Mouse (Mus musculus): ENCODE data around the gene Nr1h4.

GRCm38 (mm10) chr10:89424800-89425393 lies 108.5 kb downstream of the Nr1h4 start:
- no peak for TF ChIP-seq CTCF (IDR thresholded peaks at IDR 0.05; ENCODE audit: extremely low read depth, insufficient read depth, low read length)
- no peak for TF ChIP-seq POLR2A (IDR thresholded peaks at IDR 0.05; ENCODE audit: extremely low read depth, insufficient read depth, low read length)

All from cortical plate, adult 2 months (tissue).